Mouse (Mus musculus): ENCODE data around the gene Osbpl10.
A peak's percentile ranks its signal among the peaks of the same experiment; 100 is the strongest.

The Osbpl10 gene

DNA sequence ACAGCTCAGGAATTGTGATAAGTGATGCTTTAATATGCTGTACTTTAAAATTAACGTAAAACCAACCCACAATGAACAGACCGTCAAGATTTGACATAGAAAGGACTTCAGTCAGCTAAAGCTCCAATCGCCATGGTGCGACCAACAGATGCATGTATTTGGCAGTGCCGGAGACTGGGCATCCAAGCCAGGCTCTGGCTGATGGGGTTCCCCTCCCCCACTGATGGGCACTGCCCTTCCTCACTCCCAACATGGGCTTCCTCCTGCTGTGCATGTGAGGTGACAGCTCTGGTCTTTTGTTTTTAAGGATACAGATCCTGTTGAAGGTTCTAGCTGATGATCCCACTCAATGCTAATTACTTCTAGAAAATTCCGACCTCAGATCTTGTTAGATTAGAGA lies 193.7 kb downstream of the Osbpl10 start:
- no peak for DNase-seq

DNA sequence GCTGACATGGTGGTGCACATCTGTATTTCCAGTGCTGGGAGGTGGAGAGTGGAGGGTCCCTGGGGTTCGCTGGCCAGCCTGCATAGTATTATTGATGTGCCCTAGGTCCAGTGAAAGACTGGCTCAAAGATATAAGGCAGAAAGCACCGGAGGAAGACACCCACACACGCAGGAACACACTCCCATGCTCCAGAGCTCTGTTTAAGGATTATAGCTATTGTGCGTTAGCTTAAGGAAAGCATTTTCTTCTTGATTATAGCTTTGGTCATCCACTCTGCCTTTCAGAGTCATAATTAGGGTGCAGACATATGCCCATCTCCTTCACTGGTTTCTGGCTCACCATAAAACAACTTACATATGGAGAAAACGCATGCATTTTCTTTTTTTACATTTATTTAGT lies 200.8 kb downstream of the Osbpl10 start:
- no peak for DNase-seq

DNA sequence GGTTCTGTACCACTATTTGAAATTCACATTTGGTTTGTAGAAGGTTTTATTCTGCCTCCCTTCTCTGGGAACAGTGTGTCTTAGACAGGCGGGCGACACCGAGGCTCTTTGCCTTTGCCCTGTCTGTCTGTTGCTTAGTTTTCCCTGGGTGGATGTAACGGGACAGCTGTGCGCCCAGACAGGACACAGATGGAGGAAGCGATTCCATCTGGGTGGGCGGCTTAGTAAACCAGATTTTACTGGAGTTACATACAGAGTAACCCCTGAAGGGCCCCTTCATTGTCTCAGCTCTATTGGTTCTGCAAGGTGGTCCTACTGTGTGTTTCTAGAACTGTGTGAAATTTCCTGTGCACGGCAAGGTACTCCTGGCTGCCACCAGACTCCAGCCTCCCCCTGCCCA lies 201.6 kb downstream of the Osbpl10 start:
- DNase-seq = no peak

DNA sequence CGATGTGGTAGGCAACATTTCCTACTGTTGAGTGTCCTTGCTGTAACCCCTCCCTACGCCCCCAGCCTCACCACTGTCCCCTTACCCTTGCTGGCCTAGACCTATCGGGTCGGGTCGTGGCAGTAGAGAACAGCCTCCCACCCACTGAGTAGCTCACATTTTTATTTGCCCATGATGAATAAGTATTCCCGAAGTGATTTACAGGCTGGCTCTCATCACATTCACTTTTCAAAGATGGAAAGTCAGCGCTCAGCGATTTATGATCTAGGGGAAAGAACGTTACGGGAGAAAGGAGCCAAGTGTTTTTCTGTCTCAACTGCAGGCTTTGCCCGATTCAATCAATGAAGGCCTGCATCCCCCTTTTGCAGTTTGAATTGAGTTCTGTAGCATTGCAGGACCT lies 208.0 kb downstream of the Osbpl10 start:
- DNase-seq = peak; percentile 23

DNA sequence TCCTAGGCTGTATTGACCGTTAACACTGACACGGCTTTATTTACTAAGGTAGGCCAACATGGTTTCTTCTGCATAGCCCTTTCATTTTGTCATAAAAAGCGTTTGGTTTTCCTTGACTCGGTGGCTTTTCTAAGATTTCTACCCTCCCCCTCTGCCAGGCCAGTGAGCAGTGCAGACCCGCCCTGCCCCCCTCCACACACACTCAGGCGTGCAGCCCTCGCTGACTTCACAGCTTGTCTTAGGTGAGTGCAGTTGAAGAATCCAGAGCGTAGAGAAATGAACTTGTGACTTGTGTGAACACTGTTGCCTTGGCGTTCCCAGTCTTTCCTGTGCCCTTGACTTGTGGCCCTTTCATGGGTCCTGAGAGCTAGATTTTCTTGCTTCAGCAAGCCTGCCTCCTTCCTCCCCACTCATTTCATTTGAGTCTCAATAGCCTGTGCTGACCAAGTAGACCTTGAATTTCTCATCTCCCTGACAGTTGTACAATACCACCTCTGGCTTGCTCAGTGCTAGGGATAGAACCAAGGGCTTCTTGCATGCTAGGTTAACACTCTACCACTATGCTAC lies 212.1 kb downstream of the Osbpl10 start:
- DNase-seq = no peak

DNA sequence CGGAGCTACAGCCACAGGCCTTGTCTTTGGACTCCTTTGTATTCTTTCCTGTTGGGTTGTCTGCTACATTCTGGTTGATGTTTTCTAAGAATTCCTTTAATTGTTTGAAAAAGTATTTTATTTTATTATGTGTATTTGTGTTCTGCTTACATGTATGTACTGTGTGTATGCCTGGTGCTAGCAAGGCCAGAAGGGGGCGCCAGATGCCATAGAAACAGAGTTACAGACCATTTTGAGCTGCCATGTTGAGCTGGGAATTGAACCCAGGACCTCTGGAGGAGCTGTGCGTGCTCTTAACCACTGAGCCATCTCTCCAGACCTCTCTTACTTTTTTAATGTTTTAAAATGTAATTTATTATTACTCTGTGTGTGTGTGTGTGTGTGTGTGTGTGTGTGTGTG lies 214.5 kb downstream of the Osbpl10 start:
- DNase-seq = no peak

DNA sequence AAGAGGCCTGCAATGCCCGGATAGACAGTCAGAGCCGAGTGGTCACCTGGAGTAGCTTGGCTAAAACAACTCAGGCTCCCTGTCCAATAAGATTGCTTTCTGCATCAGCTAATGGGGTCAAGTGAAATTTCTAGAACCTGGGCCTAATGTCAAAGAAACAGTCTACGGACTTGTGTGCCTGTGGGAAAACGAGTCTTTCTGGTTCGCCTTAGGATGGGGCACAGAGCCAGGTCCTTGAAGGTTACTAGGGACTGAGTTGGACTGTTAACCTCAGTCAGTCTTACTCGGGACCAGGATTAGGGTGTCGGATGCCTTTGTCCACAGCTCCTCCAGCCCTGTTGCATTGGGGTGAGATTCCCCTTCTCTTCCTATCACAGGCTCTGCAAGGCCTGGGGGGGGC lies 218.7 kb downstream of the Osbpl10 start:
- DNase-seq = peak; percentile 85

DNA sequence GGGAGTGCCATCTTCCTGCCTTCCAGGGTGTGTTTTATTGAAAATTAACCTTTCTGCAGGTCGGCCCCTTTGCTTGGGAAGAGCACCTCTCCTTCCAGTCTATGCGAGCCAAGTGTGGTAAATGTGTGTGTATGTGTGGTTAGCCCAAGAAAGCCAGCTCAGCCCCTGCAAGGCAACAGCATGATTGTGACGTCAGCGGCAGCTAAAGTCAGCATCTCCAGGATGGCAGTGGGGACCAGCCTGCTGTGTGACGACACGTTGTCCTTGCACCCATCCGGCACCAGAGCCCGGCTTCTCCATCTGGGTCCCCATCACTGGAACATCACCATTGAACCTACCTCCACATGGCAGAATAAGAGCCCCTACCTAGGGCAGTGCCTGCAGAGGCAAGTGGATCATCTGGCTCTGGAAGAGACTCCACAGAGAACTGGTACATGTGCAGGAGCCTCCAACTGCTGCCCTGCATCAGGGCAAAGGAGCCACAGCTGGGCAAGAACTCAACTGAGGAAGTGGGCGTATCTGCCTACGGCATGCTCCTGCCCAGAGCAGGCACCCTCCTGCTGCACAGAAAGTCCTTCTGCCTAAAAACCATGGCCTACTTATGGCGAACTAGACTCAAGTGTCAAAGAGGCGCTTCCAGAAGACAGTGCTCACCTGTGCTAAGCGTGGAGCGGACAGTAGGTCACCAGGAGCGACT lies 221.9 kb downstream of the Osbpl10 start:
- DNase-seq = no peak

DNA sequence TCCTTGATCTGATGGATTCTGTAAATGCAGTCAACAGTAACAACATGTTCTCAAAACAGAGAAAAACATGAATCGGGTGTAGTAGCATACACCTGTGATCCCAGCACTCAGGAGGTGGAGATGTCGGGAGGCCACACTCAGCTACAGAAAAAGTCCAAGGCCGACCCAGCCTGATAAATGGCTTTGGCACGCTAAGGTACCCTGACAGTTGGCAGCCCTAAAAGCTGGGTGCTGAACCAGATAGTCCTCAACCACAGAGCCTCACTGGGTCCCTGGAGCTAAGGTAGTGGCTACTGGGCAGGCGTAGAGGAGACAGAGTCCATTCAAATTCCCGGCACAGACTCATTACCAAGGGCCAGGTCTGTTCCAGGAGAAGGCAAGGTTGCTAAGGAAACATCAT lies 222.9 kb downstream of the Osbpl10 start:
- no peak for DNase-seq

DNA sequence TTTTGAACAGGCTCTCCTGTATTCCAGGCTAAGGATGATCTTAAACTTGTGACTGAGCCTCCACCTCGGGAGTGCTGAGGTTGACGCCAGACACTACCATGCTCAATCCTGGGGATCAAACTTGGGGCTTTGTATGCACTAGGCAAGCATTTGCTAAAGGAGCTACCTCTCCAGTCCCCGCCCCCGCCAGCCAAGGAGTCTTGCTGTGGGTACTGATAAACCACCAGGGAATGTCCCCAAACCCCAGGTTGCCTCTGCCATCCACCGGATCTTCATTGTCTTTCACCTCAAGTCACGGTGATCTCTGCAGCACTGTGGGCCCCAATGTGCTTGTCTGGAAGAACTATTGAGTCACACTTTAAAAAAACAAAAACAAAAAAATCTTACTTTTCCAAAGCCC lies 224.8 kb downstream of the Osbpl10 start:
- no peak for DNase-seq

DNA sequence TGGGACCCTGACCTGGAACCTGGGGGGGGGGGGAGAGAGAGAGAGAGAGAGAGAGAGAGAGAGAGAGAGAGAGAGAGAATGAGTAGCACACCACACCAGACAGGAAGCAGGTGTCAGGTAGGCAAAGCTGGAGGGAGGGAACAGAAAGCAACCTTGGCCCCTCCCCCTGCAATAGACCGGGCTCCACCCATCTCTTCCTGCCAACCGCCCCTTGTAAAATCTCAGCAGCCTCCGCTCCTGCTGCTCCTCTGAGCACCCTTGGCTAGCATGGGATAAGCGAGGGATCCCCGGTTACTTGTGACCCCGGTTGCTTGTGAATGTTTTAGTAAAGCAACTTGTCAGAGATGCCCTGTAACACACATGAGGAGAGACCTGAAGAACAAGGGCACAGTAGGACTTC lies 227.1 kb downstream of the Osbpl10 start:
- peak; percentile 62 for DNase-seq

DNA sequence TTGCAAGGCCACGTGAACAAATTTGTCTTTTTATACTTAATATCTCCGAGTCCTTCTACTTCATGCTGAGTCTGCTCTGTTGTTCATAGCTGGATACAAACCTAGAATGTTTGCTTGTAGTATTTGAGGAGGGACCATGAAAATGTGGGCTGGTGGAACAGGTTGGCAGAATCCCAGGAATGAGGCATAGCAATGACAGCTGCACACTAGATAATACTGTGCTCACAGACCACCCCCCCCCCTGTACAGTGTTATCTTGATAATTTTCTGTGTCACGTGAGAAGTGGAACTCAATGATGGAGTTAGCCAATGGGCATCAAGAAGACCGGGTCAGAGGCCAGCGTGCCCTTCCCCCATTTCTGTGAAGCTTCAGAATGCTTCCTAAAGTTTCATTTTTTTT lies 227.8 kb downstream of the Osbpl10 start:
- no peak for DNase-seq

DNA sequence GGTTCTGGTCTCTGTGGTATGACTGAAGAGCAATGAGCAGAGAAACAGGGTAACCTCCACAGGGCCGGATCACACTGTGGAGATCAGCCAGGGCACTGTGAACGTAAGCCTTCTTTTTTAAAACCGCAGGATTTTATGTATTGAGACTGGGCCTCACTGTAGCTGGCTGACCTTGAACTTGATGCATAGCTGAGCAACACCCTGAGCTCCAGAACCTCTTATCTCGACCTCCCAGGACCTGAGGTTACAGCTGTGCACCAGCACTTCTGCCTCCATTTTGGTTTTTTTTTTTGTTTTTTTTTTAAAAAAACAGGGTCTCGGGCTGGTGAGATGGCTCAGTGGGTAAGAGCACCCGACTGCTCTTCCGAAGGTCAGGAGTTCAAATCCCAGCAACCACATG lies 231.4 kb downstream of the Osbpl10 start:
- DNase-seq = no peak

DNA sequence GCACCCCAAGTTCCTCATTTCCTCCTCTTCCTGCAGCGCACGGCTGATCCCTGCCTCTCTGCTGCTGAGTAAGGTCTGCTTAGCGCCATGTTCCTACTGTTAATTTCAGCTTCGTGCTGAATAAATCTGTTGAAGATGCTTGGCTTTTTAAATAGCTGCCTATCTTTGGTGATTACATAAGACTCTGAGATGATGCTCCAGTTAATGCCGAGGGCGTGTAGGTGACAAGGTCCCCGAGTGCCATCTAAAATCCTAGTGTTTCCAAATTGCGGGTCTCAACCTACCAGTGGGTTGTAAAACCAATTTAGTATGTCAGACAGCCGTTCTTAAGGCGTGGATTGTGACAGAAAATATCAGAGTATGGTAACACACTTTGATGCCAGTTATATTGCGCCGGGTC lies 232.2 kb downstream of the Osbpl10 start:
- no peak for DNase-seq

DNA sequence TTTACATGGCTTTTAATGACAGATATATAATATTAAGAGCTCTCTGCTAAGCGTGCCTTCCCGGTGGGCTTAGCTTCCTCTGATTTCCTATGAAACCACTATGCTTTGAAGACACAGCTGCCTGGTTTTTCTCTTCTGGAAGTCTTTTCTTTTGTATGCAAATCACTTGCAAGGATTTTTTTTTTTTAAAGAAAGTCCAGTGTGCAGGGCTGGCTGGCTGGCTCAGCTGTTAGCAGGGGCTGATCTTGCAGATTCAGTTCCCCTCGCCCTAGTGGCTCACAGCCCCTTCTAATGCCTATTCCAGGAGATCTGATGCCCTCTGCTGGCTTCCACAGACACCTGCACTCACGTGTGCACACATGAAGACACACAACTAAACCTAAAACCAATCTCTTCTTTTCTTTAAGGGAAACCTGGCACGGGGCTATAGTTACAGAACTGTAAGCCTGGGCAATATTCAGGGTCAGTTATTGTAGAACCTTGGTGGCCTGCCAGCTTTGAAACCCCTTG lies 235.4 kb downstream of the Osbpl10 start:
- DNase-seq = no peak

DNA sequence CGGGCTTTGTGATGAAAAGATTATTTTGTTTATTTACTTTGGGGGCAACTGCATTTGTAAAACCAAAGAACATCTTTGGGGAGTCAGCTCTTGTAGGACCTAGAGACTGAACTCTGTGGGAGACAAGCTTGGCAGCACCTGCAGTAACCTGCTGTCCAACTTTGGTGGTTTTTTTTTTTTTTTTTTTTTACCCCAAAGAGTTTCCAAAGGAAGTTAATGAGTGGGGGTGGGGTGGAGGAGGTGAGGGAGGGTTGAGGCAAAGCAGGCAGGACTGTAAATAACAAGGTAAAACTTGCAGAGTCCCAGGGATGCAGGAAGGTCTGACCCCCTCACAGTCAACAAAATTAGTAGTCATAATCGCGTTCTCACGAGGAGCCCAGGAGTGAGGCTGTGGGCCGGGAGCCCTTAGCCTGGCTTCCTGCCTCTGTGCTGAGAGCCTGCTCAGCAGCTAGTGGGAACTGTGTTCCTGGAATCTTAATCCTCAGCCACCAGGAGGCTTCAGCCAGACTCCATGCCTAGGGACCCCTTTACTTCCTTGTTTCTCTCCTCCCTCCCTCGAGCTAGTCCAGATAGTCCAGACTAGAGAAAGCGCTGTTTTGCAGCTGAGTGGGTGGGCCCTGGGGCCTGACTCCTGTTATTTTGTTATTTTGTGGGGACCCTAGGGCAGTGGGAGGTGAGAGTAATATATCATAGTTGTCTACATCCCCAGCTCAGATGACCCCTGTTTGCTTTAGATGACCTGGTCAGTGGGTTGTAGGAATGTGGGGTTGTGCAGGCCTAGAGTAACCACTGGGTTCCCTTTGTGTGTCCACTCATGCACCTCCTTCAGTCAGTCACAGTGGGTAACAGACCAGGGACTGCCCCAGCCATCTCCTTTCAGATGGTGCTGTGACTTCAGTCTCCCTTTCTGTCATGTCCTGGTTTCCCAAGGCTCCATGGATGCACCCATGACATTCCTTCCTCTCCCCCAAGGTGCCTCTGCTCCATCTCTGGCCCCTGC lies 236.5 kb downstream of the Osbpl10 start:
- no peak for DNase-seq

DNA sequence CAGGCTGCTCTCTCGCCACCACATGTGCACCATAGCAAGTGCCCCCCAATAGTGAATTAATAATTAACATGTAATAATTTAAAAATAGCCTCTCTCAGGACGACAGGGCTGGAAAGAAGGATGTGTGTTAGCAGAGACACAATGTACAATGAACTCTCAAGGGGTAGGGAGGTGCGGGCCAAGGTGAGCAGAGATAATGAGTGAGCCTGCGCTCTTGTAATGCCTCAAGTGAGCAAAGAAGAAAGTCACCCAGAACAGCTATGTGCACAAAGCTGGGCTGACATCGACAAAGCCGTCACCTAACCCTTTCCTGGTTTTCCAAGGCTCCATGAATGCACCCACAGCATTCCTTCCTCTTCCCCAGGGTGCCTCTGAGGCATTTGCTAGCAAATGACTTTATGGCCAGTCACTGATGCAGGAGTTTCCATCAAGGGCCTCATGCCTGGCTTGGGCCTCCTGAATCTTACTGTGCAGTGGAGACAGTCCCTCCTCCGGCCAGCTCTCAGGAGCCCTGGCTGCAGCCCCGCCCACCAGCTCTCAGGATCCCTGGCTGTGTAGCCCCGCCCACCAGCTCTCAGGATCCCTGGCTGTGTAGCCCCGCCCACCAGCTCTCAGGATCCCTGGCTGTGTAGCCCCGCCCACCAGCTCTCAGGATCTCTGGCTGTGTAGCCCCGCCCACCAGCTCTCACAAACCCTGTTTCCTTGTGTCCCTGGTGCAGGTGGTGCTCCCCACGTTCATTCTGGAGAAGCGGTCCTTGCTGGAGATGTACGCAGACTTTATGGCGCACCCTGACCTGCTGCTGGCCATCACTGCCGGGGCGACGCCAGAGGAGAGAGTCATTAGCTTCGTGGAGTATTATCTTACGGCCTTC lies 237.7 kb downstream of the Osbpl10 start:
- DNase-seq = peak; percentile 78

DNA sequence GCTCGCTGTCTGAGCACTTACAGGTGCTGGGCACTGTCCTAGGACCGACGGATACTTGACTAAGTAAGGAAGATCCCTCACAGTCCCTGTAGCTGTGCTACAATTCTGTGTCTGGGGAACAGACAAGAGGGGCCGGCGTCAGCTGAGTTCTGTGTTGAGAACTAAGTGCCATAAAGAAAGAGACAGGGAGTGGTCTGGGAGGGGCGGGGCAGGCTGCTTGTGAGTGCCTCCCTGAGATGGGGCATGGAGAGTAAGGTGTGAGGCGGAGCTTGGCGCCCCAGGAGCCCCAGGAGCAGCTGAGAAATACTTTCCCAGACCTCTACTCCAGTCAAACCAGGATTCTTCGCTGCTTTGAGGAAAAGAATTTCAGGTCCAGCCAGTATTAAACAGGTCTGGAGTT lies 239.6 kb downstream of the Osbpl10 start:
- peak; percentile 21 for DNase-seq

DNA sequence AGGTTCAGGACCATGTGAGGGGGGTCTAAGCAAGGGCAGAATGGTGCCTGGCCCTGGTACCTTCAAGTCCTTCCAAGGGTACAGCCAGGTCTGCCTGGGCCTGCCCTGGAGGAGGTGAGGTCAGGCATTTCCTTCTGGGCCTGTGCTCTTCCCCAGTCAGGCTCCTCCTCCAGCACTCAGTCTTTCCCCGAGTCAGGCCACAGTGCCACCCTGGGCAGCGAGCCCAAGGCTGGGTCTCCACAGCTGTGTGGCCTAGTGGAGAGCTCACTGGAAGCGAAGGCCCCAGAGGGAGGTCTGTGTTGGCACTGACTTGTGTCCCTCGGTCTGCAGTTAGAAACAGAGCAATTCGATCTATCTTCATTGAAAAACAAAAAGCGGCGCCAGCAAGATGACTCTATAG lies 242.1 kb downstream of the Osbpl10 start:
- no peak for DNase-seq

DNA sequence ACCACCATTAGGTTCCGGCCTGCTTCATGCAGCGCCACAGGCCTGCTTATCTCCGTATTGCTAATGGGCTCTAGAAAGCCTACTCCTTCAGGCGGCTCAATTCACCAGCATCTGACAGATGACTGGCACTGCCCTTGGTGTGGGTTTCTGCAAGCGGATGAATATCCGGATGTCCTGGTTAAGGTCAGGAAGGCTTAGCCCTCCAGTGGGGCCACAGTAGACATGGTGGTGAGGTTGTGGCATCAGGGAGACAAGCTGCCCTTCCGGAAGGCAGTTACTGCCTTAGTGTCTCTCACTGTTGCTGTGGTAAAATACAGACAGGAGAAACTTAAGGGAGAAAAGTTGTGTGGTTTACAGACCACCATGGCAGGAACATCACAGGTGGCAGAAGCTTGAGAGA lies 242.9 kb downstream of the Osbpl10 start:
- no peak for DNase-seq

DNA sequence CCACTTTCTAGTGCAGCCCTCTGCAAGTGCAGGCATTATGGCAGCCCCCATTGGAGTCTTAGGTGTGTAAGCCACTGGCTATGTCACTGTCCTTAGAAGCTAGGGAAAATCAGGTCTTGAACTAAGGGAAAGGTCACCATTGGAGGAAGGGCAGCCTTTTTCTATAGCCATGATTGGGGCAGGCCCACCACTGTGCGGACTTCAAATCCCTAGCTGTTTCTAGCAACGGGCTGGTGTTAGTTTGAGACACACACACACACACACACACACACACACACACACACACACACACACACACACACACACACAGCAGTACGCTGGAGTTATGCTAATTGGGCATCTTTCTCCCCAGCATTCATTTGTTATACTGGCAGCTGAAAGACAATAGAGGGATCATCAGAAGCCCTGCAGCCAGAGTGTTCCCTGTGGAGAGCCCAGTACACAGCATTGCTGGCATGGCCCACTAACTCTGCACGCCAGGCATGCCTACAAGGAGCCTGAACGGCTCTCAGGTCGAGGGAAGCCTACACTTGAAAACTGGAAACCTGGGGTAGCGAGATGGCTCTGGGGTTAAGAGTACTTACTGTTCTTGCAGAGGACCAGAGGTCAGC lies 246.5 kb downstream of the Osbpl10 start:
- DNase-seq = no peak

DNA sequence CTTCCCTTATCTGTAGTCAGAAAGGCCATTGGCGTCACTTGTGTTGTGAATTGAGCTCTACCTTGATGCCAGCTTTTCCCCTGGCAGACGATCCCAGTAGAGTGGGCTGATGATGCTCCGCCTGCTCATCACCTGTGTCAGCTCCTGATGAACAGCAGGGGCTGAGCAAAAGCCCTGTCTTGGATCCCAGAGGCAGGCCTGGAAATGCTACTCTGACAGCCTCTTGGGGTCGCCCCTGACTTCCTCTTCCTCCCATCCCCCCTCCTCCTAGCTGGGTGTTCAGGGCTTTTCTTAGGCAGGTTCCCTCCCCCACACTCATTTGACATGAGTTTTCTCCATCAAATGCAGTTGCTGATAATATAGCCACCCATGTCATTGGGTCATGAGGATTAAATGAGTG lies 250.8 kb downstream of the Osbpl10 start:
- DNase-seq = no peak

Measured in lung, postnatal 36 days (tissue).